Mouse (Mus musculus): ENCODE data around the gene Pfkfb3. TPM values are rescaled to one million over a fixed set of nuclear protein-coding genes. Genes with fewer than 3 reads are reported as not detected.

The Pfkfb3 gene
- polyA plus RNA-seq, 1 experiment from 2014 or later, result 27.2 TPM

- Histone ChIP-seq H3K36me3 (peaks cover 52% of the 10 kb centered on the region), H3K27me3 (no peaks in the 10 kb centered on the region), H3K27ac (replicated peaks) (peak overlapping the region; percentile 62), H3K4me2 (no peak overlapping the region), H3K4me1 (replicated peaks) (peaks cover 55% of the 10 kb centered on the region), H3K9me3 (no peaks in the 10 kb centered on the region), H3K9ac (no peak overlapping the region), H3K4me3 (no peak overlapping the region)
- ATAC-seq (ENCODE audit: low read depth), result peak; percentile 79
- 49% methylated on average over 7 of the region's 7 CpGs for WGBS
Observed at GRCm38 (mm10) chr2:11494841-11495255, 59.0 kb downstream of the Pfkfb3 start.

DNA sequence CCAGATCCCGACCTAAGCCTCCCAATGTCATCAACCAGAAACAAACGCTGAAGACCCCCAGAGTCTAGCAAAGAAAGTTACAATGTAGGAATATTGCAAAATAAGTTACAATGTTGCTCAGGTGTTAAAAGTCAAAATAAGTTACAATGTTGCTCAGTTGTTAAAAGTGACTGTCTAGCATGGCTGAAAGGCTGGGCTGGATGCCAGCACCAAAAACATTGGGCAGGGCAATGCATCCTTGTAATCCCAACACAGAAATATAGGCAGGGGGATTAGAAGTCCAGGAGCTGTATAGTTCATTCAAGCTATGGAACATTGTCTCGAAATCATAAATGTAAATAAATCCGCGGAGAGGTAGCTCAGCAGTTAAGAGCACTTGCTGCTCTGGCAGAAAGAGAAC is 61.0 kb downstream of the Pfkfb3 start:
- H3K9me3 ChIP-seq, result no peaks in the 10 kb centered on the region
- H3K4me3 ChIP-seq, result no peak overlapping the region
- H3K4me1 ChIP-seq (replicated peaks), result peaks cover 36% of the 10 kb centered on the region
- H3K9ac ChIP-seq, result no peak overlapping the region
- H3K36me3 ChIP-seq, result peaks cover 66% of the 10 kb centered on the region
- H3K27me3 ChIP-seq, result no peaks in the 10 kb centered on the region
- 93% methylated on average over 5 of the region's 5 CpGs for WGBS
- no peak for ATAC-seq (ENCODE audit: low read depth)
- H3K27ac ChIP-seq (replicated peaks), result no peak overlapping the region
- no peak overlapping the region for H3K4me2 ChIP-seq

DNA sequence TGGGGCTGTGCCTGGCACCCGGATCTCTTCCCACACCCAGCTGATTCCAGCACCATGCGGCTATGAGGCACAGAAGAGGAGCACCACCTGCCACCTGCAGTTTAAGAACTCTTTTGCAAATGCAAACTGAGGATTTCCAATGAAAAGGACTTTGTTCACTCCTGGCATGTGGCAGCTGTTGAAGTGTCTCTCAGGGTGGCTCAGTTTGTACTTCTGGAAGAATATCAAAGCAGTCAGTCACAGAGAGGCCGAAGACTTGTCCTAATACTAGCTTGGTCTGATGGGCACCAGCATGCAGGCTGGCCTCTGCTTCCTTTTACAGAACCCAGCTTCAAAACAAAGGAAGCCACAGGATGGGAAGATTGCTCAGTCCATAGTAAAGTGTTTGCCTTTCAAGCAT is 62.4 kb downstream of the Pfkfb3 start:
- no peaks in the 10 kb centered on the region for H3K9me3 ChIP-seq
- no peak overlapping the region for H3K4me2 ChIP-seq
- H3K9ac ChIP-seq, result no peak overlapping the region
- peaks cover 73% of the 10 kb centered on the region for H3K36me3 ChIP-seq
- peaks cover 22% of the 10 kb centered on the region for H3K4me1 ChIP-seq (replicated peaks)
- no peak overlapping the region for H3K4me3 ChIP-seq
- no peak for ATAC-seq (ENCODE audit: low read depth)
- no peak overlapping the region for H3K27ac ChIP-seq (replicated peaks)
- no peaks in the 10 kb centered on the region for H3K27me3 ChIP-seq
- WGBS, result 63% methylated on average over 3 of the region's 3 CpGs

DNA sequence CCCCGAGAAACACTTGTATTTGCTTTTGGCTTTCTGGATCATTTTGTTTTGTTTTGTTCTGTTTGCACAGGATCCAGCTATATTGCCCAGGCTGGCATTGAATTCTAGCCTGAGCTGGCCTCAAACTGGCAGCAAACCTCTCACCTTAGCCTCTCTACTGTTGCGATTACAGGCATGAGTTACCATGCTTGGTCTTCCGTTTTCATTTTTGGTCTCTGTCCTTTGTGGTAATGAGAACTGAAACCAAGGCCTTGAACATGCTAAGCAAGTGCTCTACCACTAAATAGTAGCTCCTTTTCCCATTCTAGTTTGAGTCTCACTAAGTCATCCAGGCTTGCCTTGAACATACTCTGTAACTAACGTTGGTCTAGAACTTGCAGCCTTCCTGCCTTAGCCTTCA is 63.3 kb downstream of the Pfkfb3 start:
- Histone ChIP-seq H3K27ac (replicated peaks) (no peak overlapping the region), H3K9me3 (no peaks in the 10 kb centered on the region), H3K4me2 (no peak overlapping the region), H3K27me3 (no peaks in the 10 kb centered on the region), H3K4me1 (replicated peaks) (peaks cover 14% of the 10 kb centered on the region), H3K4me3 (no peak overlapping the region), H3K9ac (no peak overlapping the region), H3K36me3 (peaks cover 82% of the 10 kb centered on the region)
- ATAC-seq (ENCODE audit: low read depth), result no peak
- 95% methylated on average over 4 of the region's 4 CpGs for WGBS

DNA sequence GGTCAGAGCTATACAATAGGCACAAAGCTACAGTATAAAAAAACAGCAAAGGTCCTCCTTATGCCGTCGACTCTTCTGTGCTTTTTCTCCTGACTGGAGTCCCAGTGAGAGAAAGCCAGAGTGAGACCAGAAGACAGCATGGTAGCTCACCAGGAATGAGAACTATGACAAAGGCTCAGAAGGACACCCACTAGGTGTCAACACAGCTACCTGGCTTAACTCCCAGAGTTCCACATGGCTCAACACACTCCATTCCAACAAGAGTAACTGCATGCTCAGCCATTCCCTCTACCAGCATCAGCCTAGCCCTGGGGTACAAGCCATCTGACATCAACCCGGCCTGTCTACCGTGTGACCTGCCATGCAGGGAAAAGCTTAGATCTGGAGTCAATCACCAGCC is 70.7 kb downstream of the Pfkfb3 start:
- Histone ChIP-seq H3K36me3 (peaks cover 99% of the 10 kb centered on the region), H3K4me2 (no peak overlapping the region), H3K27me3 (no peaks in the 10 kb centered on the region), H3K27ac (replicated peaks) (no peak overlapping the region), H3K9ac (no peak overlapping the region), H3K4me1 (replicated peaks) (no peaks in the 10 kb centered on the region), H3K4me3 (no peak overlapping the region), H3K9me3 (no peaks in the 10 kb centered on the region)
- 90% methylated on average over 4 of the region's 4 CpGs for WGBS
- no peak for ATAC-seq (ENCODE audit: low read depth)

GRCm38 (mm10) chr2:11482364-11482763 is 71.5 kb downstream of the Pfkfb3 start:
- Histone ChIP-seq H3K27ac (replicated peaks) (no peak overlapping the region), H3K27me3 (no peaks in the 10 kb centered on the region), H3K4me2 (no peak overlapping the region), H3K9me3 (no peaks in the 10 kb centered on the region), H3K36me3 (peaks cover 100% of the 10 kb centered on the region), H3K9ac (no peak overlapping the region), H3K4me3 (no peak overlapping the region), H3K4me1 (replicated peaks) (no peaks in the 10 kb centered on the region)
- WGBS, result 95% methylated on average over 7 of the region's 7 CpGs
- no peak for ATAC-seq (ENCODE audit: low read depth)

DNA sequence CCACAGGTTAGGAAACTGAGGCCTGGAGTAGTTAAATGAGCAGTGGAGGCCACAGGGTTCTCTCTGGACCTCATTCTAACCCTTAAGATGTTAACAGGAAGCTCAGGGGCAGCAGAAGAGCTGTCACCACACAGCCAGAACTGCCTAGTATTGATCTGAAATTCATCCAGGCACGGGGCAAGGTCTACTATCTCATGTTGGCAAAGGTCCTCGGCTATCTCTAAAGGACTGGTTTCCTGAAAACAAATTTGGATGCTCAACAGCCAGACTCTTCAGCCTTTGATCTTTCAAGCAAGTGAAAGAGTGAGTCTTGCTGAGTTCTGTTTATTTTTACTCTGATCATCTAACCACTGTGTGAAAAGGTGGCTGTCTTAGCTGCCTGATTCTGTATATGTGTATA is 74.9 kb downstream of the Pfkfb3 start:
- peaks cover 100% of the 10 kb centered on the region for H3K36me3 ChIP-seq
- H3K4me3 ChIP-seq, result no peak overlapping the region
- WGBS, result 79% methylated on average over 2 of the region's 2 CpGs
- H3K9ac ChIP-seq, result no peak overlapping the region
- H3K4me2 ChIP-seq, result no peak overlapping the region
- ATAC-seq (ENCODE audit: low read depth), result no peak
- H3K27me3 ChIP-seq, result no peaks in the 10 kb centered on the region
- no peak overlapping the region for H3K27ac ChIP-seq (replicated peaks)
- no peaks in the 10 kb centered on the region for H3K9me3 ChIP-seq
- H3K4me1 ChIP-seq (replicated peaks), result no peaks in the 10 kb centered on the region

DNA sequence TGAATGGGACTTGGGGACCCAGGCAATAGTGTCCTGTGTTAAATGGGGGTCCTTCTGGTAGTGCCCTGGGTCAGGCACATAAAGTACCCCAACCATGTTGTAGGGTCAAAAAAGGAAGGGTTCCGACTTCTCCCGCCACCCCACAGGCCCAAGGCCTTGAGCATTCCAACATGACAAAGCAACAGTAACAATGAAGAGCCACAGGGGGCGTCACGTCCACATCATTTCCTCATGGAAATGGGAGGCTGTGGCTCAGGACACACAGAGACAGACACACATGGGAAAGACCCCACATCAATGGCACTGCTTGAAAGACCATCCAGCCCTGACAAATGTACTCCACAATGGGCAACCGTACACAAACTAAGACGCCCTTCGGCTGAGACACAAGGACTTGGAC is 78.6 kb downstream of the Pfkfb3 start:
- no peak overlapping the region for H3K4me3 ChIP-seq
- no peaks in the 10 kb centered on the region for H3K9me3 ChIP-seq
- ATAC-seq (ENCODE audit: low read depth), result no peak
- WGBS, result 77% methylated on average over 7 of the region's 7 CpGs
- peaks cover 100% of the 10 kb centered on the region for H3K36me3 ChIP-seq
- H3K27ac ChIP-seq (replicated peaks), result no peak overlapping the region
- H3K4me1 ChIP-seq (replicated peaks), result no peaks in the 10 kb centered on the region
- H3K4me2 ChIP-seq, result no peak overlapping the region
- H3K9ac ChIP-seq, result no peak overlapping the region
- H3K27me3 ChIP-seq, result no peaks in the 10 kb centered on the region

DNA sequence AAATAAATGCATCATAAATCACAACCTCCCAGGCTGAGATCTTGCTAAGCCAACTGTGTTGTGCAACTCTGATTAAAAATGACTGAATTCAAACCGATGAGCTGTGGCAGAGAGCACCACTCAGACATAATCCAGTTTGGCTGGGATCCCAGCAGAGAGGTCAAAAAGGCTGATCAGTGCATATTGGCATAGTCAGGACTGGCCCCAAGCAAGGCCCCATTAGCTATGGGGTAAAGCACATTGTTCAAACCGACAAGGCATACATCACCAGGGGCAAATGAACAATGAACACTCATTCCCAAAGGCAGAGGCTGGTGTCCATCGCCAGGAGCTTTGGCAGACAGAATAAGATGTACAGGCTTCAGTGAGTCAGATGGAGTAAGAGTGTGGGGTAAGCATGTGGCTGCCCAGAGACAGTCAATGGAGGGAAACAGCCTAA is 89.2 kb downstream of the Pfkfb3 start:
- Histone ChIP-seq H3K9me3 (no peaks in the 10 kb centered on the region), H3K27ac (replicated peaks) (no peak overlapping the region), H3K4me2 (no peak overlapping the region), H3K9ac (no peak overlapping the region), H3K4me1 (replicated peaks) (peaks cover 9% of the 10 kb centered on the region), H3K27me3 (no peaks in the 10 kb centered on the region), H3K4me3 (no peak overlapping the region), H3K36me3 (peaks cover 10% of the 10 kb centered on the region; the same call in 1 of the 2 replicates)
- ATAC-seq (ENCODE audit: low read depth), result peak; percentile 89
- WGBS, result 20% methylated on average over 3 of the region's 3 CpGs

DNA sequence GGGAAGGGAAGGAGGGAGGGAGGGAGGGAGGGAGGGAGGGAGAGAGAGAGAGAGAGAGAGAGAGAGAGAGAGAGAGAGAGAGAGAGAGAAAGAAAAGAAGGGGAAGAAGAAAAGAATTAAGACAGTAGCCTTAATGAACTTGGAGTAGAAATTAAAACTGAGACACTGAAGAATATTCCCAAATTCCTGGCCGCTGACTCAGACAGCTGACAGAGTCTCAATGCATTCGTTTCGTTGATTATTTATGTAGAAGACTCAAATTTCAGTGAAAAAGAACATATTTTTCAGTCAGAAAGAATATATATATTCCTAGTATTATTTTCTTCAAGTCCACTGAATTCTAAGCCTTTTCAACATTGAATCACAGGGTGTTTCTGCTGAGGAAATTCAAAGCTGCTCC is 92.9 kb downstream of the Pfkfb3 start:
- Histone ChIP-seq H3K4me1 (replicated peaks) (peaks cover 9% of the 10 kb centered on the region), H3K9ac (no peak overlapping the region), H3K36me3 (no peaks in the 10 kb centered on the region), H3K4me2 (no peak overlapping the region), H3K4me3 (no peak overlapping the region), H3K27ac (replicated peaks) (no peak overlapping the region), H3K27me3 (no peaks in the 10 kb centered on the region), H3K9me3 (no peaks in the 10 kb centered on the region)
- 80% methylated on average over 3 of the region's 3 CpGs for WGBS
- ATAC-seq (ENCODE audit: low read depth), result no peak

GRCm38 (mm10) chr2:11458494-11458893 is 95.4 kb downstream of the Pfkfb3 start:
- Histone ChIP-seq H3K36me3 (no peaks in the 10 kb centered on the region), H3K4me3 (no peak overlapping the region), H3K4me2 (no peak overlapping the region), H3K27me3 (no peaks in the 10 kb centered on the region), H3K9me3 (no peaks in the 10 kb centered on the region), H3K4me1 (replicated peaks) (no peaks in the 10 kb centered on the region), H3K27ac (replicated peaks) (no peak overlapping the region), H3K9ac (no peak overlapping the region)
- WGBS, result 93% methylated on average over 1 of the region's 1 CpGs
- no peak for ATAC-seq (ENCODE audit: low read depth)

GRCm38 (mm10) chr2:11457904-11458303 is 96.0 kb downstream of the Pfkfb3 start:
- Histone ChIP-seq H3K36me3 (no peaks in the 10 kb centered on the region), H3K4me2 (no peak overlapping the region), H3K27ac (replicated peaks) (no peak overlapping the region), H3K27me3 (no peaks in the 10 kb centered on the region), H3K9me3 (no peaks in the 10 kb centered on the region), H3K4me3 (no peak overlapping the region), H3K9ac (no peak overlapping the region), H3K4me1 (replicated peaks) (no peaks in the 10 kb centered on the region)
- WGBS, result 89% methylated on average over 7 of the region's 7 CpGs
- no peak for ATAC-seq (ENCODE audit: low read depth)

DNA sequence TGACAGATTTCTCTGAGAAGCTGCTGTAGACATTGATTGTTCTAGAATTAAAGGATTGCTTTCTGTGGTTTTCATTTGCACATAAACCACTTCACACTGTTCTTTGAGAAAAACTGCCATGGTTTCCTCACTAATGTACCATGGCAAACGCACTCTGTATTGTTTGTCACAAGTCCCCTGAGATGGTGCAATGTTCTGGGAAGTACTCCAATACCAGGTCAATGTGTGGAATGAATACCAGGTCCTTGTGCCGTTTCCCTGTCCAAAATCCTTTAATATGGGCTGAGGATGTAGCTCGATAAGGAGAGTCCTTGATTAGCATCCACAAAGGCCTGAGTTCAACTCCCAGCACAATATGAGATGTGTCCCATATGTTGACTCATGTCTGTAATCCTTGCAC is 105.2 kb downstream of the Pfkfb3 start:
- no peak overlapping the region for H3K4me2 ChIP-seq
- H3K27me3 ChIP-seq, result no peaks in the 10 kb centered on the region
- no peak overlapping the region for H3K9ac ChIP-seq
- 50% methylated on average over 3 of the region's 3 CpGs for WGBS
- H3K27ac ChIP-seq (replicated peaks), result no peak overlapping the region
- no peaks in the 10 kb centered on the region for H3K4me1 ChIP-seq (replicated peaks)
- no peak overlapping the region for H3K4me3 ChIP-seq
- H3K9me3 ChIP-seq, result no peaks in the 10 kb centered on the region
- H3K36me3 ChIP-seq, result no peaks in the 10 kb centered on the region
- ATAC-seq (ENCODE audit: low read depth), result no peak
